Mouse (Mus musculus) embryonic fibroblast, embryonic 13.5 days (primary cell): ENCODE data around the gene Rita1.

ENCODE experiments used
- CTCF ChIP-seq: IDR thresholded peaks from 2 replicates; pipeline ENCODE4 v1.5.1; 2011; ENCODE audit warnings: mild to moderate bottlenecking, control low read depth, low read length, moderate library complexity, borderline replicate concordance; ENCODE audit not compliant: insufficient read depth
- POLR2A ChIP-seq: IDR thresholded peaks from 2 replicates; pipeline ENCODE4 v1.6.1; 2011; ENCODE audit warnings: low read depth, mild to moderate bottlenecking, control low read depth, low read length, moderate library complexity

DNA sequence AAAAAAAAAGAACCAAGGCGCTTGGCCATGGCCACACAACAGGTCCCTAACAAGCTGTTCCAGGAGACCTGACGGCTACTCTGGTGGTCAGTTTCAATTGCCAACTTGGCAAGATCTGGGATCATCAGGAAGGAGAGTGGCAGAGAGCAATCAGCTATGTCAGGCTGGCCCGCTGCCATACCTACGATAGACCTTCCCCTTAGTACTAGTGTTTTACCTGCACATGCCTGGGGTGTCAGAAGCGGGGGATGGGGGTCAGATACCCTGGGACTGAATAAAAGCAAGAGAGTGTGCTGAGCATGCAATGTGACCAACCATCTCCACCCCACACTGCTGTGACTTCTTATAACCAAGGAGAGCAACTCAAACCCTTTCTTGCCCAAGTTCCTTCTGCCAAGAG lies 1.5 kb downstream of the Rita1 start:
- TF ChIP-seq CTCF (no peak), POLR2A (no peak)
